Mouse (Mus musculus) liver, embryonic 11.5 days (tissue): ENCODE data around the gene Dpt. TPM values are rescaled to one million over a fixed set of nuclear protein-coding genes. Genes with fewer than 3 reads are reported as not detected.

Experiments
- ATAC-seq: fragments of 200-750 bp; cut with Nextera tagmentation; replicated peaks from 2 replicates; pipeline ENCODE4 v1.8.0; 2017; ENCODE audit warnings: moderate number of reproducible peaks, mild to moderate bottlenecking, moderate TSS enrichment, moderate library complexity; ENCODE audit not compliant: low FRiP score
- DNase-seq: peaks from one replicate; pipeline ENCODE4 v3.0.0-alpha.2; 2017; ENCODE audit warnings: low spot score
- H3K27ac ChIP-seq: fragments of 300-500 bp; sonication (generic); 2 replicates; pipeline ENCODE4 v1.5.1; 2014; ENCODE audit warnings: mild to moderate bottlenecking, low read depth, low read length, control low read depth
- H3K27me3 ChIP-seq: fragments of 300-500 bp; sonication (generic); replicated peaks from 2 replicates; pipeline ENCODE4 v1.6.1; 2014; ENCODE audit warnings: low read length, mixed read lengths; ENCODE audit not compliant: control insufficient read depth, insufficient read depth
- H3K36me3 ChIP-seq: fragments of 300-500 bp; sonication (generic); 2 replicates; pipeline ENCODE4 v1.6.1; 2014; ENCODE audit warnings: mild to moderate bottlenecking, low read length, moderate library complexity, mixed read lengths; ENCODE audit not compliant: control insufficient read depth, insufficient read depth
- H3K4me1 ChIP-seq: fragments of 300-500 bp; sonication (generic); replicated peaks from 2 replicates; pipeline ENCODE4 v1.6.1; 2014; ENCODE audit warnings: low read length, mixed read lengths; ENCODE audit not compliant: control insufficient read depth, insufficient read depth
- H3K4me2 ChIP-seq: fragments of 300-500 bp; sonication (generic); 2 replicates; pipeline ENCODE4 v1.6.1; 2014; ENCODE audit warnings: mild to moderate bottlenecking, control low read depth, moderate library complexity
- H3K4me3 ChIP-seq: fragments of 300-500 bp; sonication (generic); 2 replicates; pipeline ENCODE4 v1.5.1; 2014; ENCODE audit warnings: low read depth, low read length, control low read depth
- H3K9ac ChIP-seq: fragments of 300-500 bp; sonication (generic); 2 replicates; pipeline ENCODE4 v1.6.1; 2014; ENCODE audit warnings: low read depth, low read length, control low read depth
- H3K9me3 ChIP-seq: fragments of 300-500 bp; sonication (generic); 2 replicates; pipeline ENCODE4 v1.6.1; 2016; ENCODE audit warnings: low read length, inconsistent platforms, mixed read lengths; ENCODE audit not compliant: control insufficient read depth
- WGBS: fragments of 180-500 bp; shearing (Covaris S2); extraction: QIAGEN DNeasy Blood & Tissue Kit; methylation state at CpG from one replicate; pipeline ENCODE4 v1.1.7; 2014; 5-methylcytosine and 5-hydroxymethylcytosine counted together
- polyA plus RNA-seq: library from polyadenylated mRNA; unstranded; fragments of >200 nt; fragmentation: Nextera tagmentation; extraction: Ambion mirVana; gene quantifications from 2 replicates; pipeline ENCODE4 v1.2.1, GENCODE M21; 2014

The Dpt gene
- polyA plus RNA-seq, 1 experiment from 2014 or later = not detected

DNA sequence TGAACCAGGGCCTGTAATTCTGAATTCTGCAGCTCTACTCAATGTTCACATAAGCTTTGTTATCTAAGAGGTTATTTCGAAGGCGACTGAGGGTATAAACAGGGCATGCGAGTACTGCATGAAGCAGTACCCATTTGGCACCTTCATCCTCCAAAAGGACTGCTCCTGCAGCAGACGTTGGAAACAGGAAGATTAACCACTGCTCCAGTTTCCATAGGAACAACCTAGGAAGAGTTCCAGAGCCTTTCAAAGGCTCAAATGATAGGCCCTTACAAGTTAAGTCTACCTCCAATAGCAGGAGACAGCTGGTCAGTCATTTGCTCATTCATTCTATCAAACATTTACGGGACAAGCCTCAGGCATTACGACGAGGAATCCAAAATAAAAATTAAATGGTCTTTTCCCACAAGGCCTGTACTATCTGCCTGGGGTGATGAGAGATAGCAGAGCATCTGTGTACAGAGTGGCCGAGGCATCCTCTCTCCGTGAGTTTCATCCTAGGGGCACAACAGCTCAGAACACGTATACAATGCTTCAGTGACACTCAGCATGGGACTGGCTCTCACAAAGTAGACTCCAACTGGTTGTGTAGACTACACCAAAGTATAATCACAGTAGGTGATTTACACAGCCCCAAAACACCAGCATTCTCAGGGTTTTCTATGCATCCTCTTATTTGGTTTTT lies 8.4 kb downstream of the Dpt start:
- no peak overlapping the region for H3K9ac ChIP-seq
- H3K36me3 ChIP-seq = no peaks in the 10 kb centered on the region
- DNase-seq = no peak
- no peak overlapping the region for H3K27ac ChIP-seq
- WGBS = 67% methylated on average over 10 of the region's 10 CpGs
- H3K4me2 ChIP-seq = no peak overlapping the region
- no peaks in the 10 kb centered on the region for H3K27me3 ChIP-seq
- no peak for ATAC-seq
- H3K4me3 ChIP-seq = no peak overlapping the region
- H3K4me1 ChIP-seq = no peaks in the 10 kb centered on the region
- H3K9me3 ChIP-seq = no peaks in the 10 kb centered on the region

DNA sequence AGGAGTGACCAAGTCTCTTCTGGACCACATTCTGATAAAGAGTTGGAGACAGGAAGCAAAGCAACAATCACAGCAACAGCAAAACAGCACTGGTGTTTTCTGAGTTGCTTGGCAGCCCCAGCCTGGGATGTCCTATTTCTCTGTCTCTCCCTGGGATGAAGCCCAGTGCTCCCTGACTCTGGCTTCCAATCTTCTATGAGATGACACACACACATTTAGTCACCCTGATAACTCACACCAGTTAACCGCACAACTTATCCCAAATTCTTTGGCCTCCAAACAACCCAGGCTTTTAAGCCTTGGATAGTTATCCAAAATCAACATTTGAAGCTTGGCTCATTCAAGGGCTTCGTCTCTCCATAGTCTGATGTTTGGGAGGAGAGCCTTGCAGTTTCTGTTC lies 12.9 kb downstream of the Dpt start:
- Histone ChIP-seq H3K4me3 (no peak overlapping the region), H3K36me3 (no peaks in the 10 kb centered on the region), H3K27ac (no peak overlapping the region), H3K27me3 (no peaks in the 10 kb centered on the region), H3K9ac (no peak overlapping the region), H3K9me3 (no peaks in the 10 kb centered on the region), H3K4me1 (no peaks in the 10 kb centered on the region), H3K4me2 (no peak overlapping the region)
- ATAC-seq (no peak), DNase-seq (no peak)
- 86% methylated on average over 2 of the region's 2 CpGs for WGBS

DNA sequence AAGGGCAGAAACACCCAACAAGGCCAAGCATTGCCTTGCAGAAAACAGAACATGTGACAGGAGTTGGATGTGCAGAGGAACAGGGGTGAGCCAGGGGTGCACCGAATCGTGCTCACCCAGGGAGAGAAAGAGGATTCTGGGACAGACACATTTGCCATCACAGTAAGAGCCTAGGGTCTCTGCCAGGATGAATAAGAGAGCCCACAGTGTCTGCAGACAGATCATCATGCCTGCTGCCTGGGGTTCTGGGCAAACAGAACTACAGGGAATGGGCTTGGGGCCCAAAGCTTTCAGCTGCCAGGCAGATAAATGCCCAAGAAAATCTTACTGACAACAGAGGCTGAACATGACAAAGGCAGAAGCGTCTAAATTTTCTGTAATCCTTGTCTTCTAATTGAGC lies 14.9 kb downstream of the Dpt start:
- DNase-seq (no peak), ATAC-seq (no peak)
- H3K36me3 ChIP-seq = no peaks in the 10 kb centered on the region
- H3K4me1 ChIP-seq = no peaks in the 10 kb centered on the region
- H3K27ac ChIP-seq = no peak overlapping the region
- no peak overlapping the region for H3K4me2 ChIP-seq
- no peaks in the 10 kb centered on the region for H3K27me3 ChIP-seq
- H3K9me3 ChIP-seq = no peaks in the 10 kb centered on the region
- no peak overlapping the region for H3K4me3 ChIP-seq
- 89% methylated on average over 3 of the region's 3 CpGs for WGBS
- H3K9ac ChIP-seq = no peak overlapping the region

DNA sequence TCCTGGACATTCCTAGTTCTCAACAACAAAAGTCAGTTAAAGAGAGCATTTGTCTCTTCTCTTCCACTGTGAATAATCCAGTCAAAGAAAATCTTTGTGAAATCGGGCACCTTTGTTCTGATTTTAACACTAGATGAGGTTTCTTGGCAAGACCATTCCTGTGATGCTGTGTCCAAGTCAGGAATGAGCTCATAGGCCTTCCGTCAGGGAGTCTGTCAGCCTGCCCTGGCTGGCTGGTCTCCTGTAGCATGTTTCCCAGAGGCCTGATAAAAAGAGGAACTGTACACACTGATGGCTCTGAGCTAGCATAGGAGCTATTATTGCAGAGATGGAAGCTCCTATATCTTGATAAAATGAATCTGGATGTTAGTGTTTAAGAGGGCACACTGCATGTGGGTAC lies 17.8 kb downstream of the Dpt start:
- Histone ChIP-seq H3K4me2 (no peak overlapping the region), H3K9me3 (no peaks in the 10 kb centered on the region), H3K27me3 (no peaks in the 10 kb centered on the region), H3K4me3 (no peak overlapping the region), H3K36me3 (no peaks in the 10 kb centered on the region), H3K9ac (no peak overlapping the region), H3K4me1 (no peaks in the 10 kb centered on the region), H3K27ac (no peak overlapping the region)
- ATAC-seq (no peak), DNase-seq (no peak)
- WGBS = 65% methylated on average over 2 of the region's 2 CpGs

DNA sequence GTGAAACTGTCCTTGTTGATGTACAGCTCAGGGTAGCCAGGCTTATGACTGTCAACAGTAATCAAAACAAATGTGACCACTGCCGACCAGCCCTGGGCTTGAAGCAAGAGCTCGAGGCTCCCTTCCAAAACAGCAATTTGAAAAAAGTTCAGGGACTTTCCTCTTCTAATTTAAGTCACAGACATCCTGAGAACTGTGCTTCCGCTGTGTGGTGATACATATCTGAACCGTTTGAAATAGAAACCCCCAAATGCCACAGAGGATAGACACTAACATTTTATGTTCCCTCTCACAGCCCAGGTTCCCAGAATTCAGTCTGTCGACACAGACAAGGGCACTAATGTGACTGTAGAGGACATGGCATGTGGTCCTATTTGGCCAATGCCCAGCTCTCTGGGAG lies 18.9 kb downstream of the Dpt start:
- H3K4me2 ChIP-seq = no peak overlapping the region
- no peak for ATAC-seq
- 64% methylated on average over 5 of the region's 5 CpGs for WGBS
- H3K9ac ChIP-seq = no peak overlapping the region
- no peaks in the 10 kb centered on the region for H3K27me3 ChIP-seq
- H3K4me3 ChIP-seq = no peak overlapping the region
- no peaks in the 10 kb centered on the region for H3K9me3 ChIP-seq
- no peaks in the 10 kb centered on the region for H3K4me1 ChIP-seq
- no peak overlapping the region for H3K27ac ChIP-seq
- no peak for DNase-seq
- no peaks in the 10 kb centered on the region for H3K36me3 ChIP-seq

DNA sequence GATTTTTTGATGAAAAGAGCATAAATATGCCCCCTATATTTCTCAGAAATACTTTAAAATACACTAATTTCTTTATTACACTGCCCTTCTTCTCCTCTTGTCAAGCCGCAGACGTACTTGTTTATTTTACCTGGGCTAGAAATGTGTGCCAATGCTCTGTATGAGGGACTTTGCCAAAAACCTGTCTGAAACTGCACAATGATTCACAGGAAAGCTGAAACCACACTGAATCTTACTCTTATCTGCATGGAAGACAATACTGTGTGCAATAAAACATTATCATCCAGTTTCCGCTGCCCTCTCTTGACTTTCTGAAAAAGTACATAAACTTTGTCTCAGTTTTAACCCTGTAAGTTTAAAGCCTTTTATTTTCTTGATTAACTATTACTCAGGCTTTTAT lies 20.9 kb downstream of the Dpt start:
- no peak overlapping the region for H3K4me3 ChIP-seq
- 88% methylated on average over 3 of the region's 3 CpGs for WGBS

DNA sequence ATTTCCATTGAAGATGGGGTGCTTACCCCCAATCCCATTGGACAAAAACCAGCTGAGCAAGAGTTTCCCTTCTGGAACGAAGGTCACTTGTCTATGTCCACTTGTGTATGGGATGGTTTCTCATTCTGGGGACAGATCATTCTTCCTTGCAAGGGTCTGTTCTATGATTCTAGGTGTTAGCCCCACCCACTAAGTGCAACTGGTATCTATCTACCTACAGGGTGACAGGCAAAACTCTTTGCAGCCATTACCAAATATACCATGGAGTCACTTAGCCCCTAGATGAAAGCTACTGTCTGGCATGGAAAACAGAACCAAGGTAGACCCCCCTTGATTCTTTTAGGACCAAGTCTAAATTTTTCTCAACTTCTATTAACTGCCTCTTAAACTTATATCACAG lies 24.9 kb downstream of the Dpt start:
- no peak overlapping the region for H3K9ac ChIP-seq
- H3K4me2 ChIP-seq = no peak overlapping the region
- DNase-seq (no peak), ATAC-seq (no peak)
- H3K9me3 ChIP-seq = no peaks in the 10 kb centered on the region
- no peaks in the 10 kb centered on the region for H3K27me3 ChIP-seq
- H3K27ac ChIP-seq = no peak overlapping the region
- no peak overlapping the region for H3K4me3 ChIP-seq
- H3K36me3 ChIP-seq = no peaks in the 10 kb centered on the region
- WGBS = 84% methylated on average over 1 of the region's 1 CpGs
- no peaks in the 10 kb centered on the region for H3K4me1 ChIP-seq

More for the DNA sequence above, 20.9 kb downstream of the Dpt start:
- Histone ChIP-seq H3K27ac (no peak overlapping the region), H3K4me1 (no peaks in the 10 kb centered on the region), H3K27me3 (no peaks in the 10 kb centered on the region), H3K9ac (no peak overlapping the region), H3K9me3 (no peaks in the 10 kb centered on the region), H3K4me2 (no peak overlapping the region), H3K36me3 (no peaks in the 10 kb centered on the region)
- DNase-seq (no peak), ATAC-seq (no peak)

DNA sequence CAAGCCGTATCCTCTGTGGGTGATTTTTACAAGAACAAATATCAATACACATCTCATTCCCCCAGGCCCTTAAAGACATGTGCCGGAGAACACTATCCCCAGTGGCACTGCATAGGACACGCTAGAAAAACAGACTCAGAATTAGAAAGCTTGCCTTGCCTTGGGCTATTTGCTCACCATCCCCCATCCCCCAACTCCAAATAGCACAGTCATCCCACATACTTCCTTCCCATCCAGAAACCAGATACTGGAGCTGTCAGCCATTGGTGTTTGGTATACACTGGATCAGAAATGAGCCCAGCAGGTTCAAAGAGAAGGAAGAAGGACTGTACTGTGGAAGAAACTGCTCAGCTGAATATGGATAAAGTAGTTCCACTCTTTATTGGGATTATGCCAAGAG lies 25.4 kb downstream of the Dpt start:
- no peak overlapping the region for H3K9ac ChIP-seq
- 77% methylated on average over 3 of the region's 3 CpGs for WGBS
- H3K27ac ChIP-seq = no peak overlapping the region
- DNase-seq = no peak
- H3K9me3 ChIP-seq = no peaks in the 10 kb centered on the region
- no peaks in the 10 kb centered on the region for H3K36me3 ChIP-seq
- no peaks in the 10 kb centered on the region for H3K4me1 ChIP-seq
- no peak overlapping the region for H3K4me3 ChIP-seq
- H3K27me3 ChIP-seq = no peaks in the 10 kb centered on the region
- no peak overlapping the region for H3K4me2 ChIP-seq
- ATAC-seq = no peak

DNA sequence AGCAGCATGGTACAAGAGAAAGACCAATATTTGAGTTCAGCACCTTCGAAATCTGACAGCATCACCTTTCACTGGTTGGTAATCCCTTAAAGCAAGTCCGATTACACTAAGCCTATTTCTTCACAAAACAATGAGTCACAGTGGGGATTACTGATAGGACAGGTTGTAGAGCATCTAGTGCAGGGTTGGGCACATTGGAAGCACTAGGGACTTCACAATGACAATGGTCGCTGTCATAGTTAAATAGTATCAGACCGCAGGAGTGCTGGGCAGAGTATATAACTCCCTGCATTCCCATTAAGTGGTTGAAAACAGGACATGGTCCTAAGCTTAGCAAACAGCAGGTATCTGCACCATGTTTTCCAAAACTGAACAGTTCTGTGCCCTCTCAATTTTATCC lies 25.8 kb downstream of the Dpt start:
- Histone ChIP-seq H3K9ac (no peak overlapping the region), H3K4me2 (no peak overlapping the region), H3K27me3 (no peaks in the 10 kb centered on the region), H3K36me3 (no peaks in the 10 kb centered on the region), H3K4me3 (no peak overlapping the region), H3K9me3 (no peaks in the 10 kb centered on the region), H3K27ac (no peak overlapping the region), H3K4me1 (no peaks in the 10 kb centered on the region)
- WGBS = 72% methylated on average over 4 of the region's 4 CpGs
- no peak for ATAC-seq
- no peak for DNase-seq
